Mouse (Mus musculus) adrenal gland, adult 2 months (tissue): ENCODE measurements at regions not wholly inside any gene's neighbourhood (a gene's known extent, or its start where the extent isn't known, plus 50 kb on each side); places are given as distances from the start of the nearest gene placed in this dataset.
"Not testable (repeated sequence)": the region's sequence is repeated elsewhere in the genome, so short reads cannot be mapped to it uniquely, and the experiment has no call there.

Experiments
- DNase-seq: peaks from one replicate; pipeline ENCODE4 v3.0.0; 2021

- no peak for DNase-seq
These were observed 114.9 kb upstream of the Lemd2 start for GRCm38 (mm10) chr17:27318969-27319695.

- DNase-seq = peak; percentile 90
These were observed 113.5 kb upstream of the Lemd2 start for GRCm38 (mm10) chr17:27317576-27318277.

- peak; percentile 64 for DNase-seq
These were observed 112.7 kb upstream of the Lemd2 start for GRCm38 (mm10) chr17:27316711-27317575.

- no peak for DNase-seq
These were observed 111.8 kb upstream of the Lemd2 start for GRCm38 (mm10) chr17:27315947-27316628.

GRCm38 (mm10) chr17:27315428-27315827 is 111.2 kb upstream of the Lemd2 start:
- no peak for DNase-seq

- no peak for DNase-seq
These were observed 110.6 kb upstream of the Lemd2 start for GRCm38 (mm10) chr17:27314821-27315392.

GRCm38 (mm10) chr17:27308933-27309332 is 104.7 kb upstream of the Lemd2 start:
- no peak for DNase-seq

- DNase-seq = no peak
These were observed 100.6 kb upstream of the Lemd2 start for GRCm38 (mm10) chr17:27304842-27305241.

- DNase-seq = no peak
These were observed 99.6 kb upstream of the Lemd2 start for GRCm38 (mm10) chr17:27303633-27304479.

GRCm38 (mm10) chr17:27303061-27303460 is 98.8 kb upstream of the Lemd2 start:
- DNase-seq = no peak

GRCm38 (mm10) chr17:27301376-27301775 is 97.1 kb upstream of the Lemd2 start:
- no peak for DNase-seq

GRCm38 (mm10) chr17:27299297-27299696 is 95.0 kb upstream of the Lemd2 start:
- no peak for DNase-seq

GRCm38 (mm10) chr17:27298351-27298750 is 94.1 kb upstream of the Lemd2 start:
- no peak for DNase-seq

- no peak for DNase-seq
These were observed 91.9 kb upstream of the Lemd2 start for GRCm38 (mm10) chr17:27296156-27296555.

- no peak for DNase-seq
These were observed 89.9 kb upstream of the Lemd2 start for GRCm38 (mm10) chr17:27294208-27294604.

GRCm38 (mm10) chr17:27293586-27294207 is 89.4 kb upstream of the Lemd2 start:
- DNase-seq = no peak

GRCm38 (mm10) chr17:27291673-27292072 is 87.4 kb upstream of the Lemd2 start:
- DNase-seq = no peak

GRCm38 (mm10) chr17:27291176-27291575 is 86.9 kb upstream of the Lemd2 start:
- no peak for DNase-seq

- no peak for DNase-seq
These were observed 86.0 kb upstream of the Lemd2 start for GRCm38 (mm10) chr17:27290311-27290710.

- DNase-seq = not testable (repeated sequence)
These were observed 85.5 kb upstream of the Lemd2 start for GRCm38 (mm10) chr17:27289804-27290203.
